Mouse (Mus musculus): ENCODE results near the gene Plxnb1.

Plxnb1 gene

GRCm38 (mm10) chr9:109095137-109095982 is at the start of gene Plxnb1:
Gene Plxnb1 (plus strand): TSS chr9:109095389.
- DNase-seq (ENCODE audit: low read depth, low spot score): peak; percentile 81

GRCm38 (mm10) chr9:109046306-109046705 is 48.9 kb upstream of the Plxnb1 start:
- peak; percentile 87 for DNase-seq (ENCODE audit: low read depth, low spot score)

DNA sequence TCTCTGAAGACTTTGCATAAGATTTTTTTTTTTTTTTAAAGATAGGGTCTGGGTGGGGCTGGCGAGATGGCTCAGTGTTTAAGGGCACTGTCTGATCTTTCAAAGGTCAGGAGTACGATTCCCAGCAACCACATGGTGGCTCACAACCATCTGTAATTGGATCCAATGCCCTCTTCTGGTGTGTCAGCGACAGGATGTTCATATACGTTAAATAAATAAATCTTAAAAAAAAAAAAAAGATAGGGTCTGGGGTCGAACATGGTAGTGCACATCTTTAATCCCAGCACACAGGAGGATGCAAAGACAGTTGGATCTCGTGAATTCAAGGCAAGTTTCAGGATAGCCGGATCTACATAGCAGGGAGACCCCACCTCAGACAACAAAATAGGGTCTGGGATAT is 45.9 kb upstream of the Plxnb1 start:
- DNase-seq (ENCODE audit: low read depth, low spot score): peak; percentile 9

DNA sequence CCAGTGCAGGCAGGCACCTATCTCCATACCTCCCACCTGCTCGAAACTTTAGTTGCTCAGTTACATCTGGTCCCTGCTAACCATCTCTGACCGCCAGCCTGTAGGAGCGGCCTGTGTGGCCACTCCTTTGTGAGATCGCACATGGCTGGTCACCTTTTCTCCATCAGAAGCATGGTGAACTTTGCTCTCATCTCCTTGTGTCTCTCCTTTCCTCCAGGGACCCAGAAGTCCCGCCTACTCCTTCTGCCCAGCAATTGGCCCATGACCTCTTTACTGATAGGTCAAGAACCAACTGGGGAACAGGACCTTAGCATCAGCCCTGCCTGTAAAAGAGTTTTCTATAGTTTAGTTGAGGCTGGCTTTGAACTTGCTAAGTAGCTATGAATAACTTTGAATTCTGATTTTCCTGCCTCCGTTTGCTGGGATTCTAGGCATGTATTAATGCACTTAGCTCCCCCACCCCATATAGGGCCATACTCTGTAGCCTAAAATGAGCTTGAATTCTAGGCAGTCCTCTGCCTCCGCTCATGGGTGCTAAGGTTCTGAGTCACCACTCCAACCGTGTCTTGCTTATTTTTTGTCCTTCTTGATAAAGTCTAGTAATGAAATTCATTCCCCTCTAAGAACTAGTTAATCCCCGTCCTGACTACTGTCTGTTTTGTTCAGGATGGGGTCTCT is 45.1 kb upstream of the Plxnb1 start:
- peak; percentile 79 for DNase-seq (ENCODE audit: low read depth, low spot score)

GRCm38 (mm10) chr9:109050674-109050997 is 44.6 kb upstream of the Plxnb1 start:
- no peak for DNase-seq (ENCODE audit: low read depth, low spot score)

- DNase-seq (ENCODE audit: low read depth, low spot score): peak; percentile 92
These were observed 44.1 kb upstream of the Plxnb1 start for GRCm38 (mm10) chr9:109051011-109051501.

GRCm38 (mm10) chr9:109051651-109052489 is 43.3 kb upstream of the Plxnb1 start:
- peak; percentile 90 for DNase-seq (ENCODE audit: low read depth, low spot score)

GRCm38 (mm10) chr9:109052490-109053260 is 42.5 kb upstream of the Plxnb1 start:
- peak; percentile 86 for DNase-seq (ENCODE audit: low read depth, low spot score)

DNA sequence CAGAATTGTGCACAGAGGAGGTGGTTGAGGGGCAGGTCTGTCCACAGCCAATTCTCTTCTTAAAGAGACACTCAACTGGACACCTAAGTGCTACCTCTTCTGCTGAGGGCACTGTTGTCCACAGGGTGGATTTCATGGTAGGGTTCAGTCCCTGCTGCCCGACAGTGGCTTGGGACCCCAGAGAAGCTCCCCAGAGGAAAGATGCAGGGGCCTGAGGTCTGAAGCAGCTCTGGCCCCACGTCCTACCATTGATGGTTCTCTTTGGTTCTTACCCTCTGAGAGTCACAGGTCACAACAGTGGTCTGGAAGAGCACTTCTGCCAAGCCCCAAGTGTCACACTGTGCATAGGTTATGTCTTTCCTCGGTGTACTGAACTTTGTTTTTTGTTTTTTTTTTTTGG is 41.8 kb upstream of the Plxnb1 start:
- DNase-seq (ENCODE audit: low read depth, low spot score): no peak

GRCm38 (mm10) chr9:109053851-109054250 is 41.3 kb upstream of the Plxnb1 start:
- DNase-seq (ENCODE audit: low read depth, low spot score): peak; percentile 32

- peak; percentile 90 for DNase-seq (ENCODE audit: low read depth, low spot score)
These were observed 40.5 kb upstream of the Plxnb1 start for GRCm38 (mm10) chr9:109054712-109055111.

- peak; percentile 37 for DNase-seq (ENCODE audit: low read depth, low spot score)
These were observed 39.7 kb upstream of the Plxnb1 start for GRCm38 (mm10) chr9:109055271-109056030.

DNA sequence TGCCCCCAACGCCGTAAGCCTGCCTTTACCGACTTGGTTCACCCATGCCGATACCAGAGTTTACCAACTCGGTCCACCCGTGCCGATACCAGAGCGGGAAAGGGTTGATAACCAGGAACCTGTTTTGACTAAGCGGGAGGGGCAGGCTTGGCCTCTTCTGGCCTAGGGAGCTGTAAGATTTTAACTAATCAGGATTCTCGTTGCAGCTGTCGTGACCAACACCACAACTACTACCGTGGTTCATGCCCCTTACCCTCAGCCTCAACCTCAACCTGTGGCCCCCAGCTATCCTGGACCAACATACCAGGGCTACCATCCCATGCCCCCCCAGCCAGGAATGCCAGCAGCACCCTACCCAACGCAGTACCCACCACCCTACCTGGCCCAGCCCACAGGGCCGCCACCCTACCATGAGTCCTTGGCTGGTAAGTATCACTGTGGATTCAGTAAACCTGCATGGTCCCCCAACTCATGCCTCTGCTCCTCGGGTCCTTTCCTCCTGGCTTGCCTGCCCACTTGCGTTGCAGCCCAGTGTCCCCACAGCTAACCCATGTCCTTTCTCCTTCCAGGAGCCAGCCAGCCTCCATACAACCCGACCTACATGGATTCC is 39.0 kb upstream of the Plxnb1 start:
- DNase-seq (ENCODE audit: low read depth, low spot score): peak; percentile 30

- no peak for DNase-seq (ENCODE audit: low read depth, low spot score)
These were observed 38.3 kb upstream of the Plxnb1 start for GRCm38 (mm10) chr9:109056916-109057315.

- no peak for DNase-seq (ENCODE audit: low read depth, low spot score)
These were observed 37.6 kb upstream of the Plxnb1 start for GRCm38 (mm10) chr9:109057543-109057942.

DNA sequence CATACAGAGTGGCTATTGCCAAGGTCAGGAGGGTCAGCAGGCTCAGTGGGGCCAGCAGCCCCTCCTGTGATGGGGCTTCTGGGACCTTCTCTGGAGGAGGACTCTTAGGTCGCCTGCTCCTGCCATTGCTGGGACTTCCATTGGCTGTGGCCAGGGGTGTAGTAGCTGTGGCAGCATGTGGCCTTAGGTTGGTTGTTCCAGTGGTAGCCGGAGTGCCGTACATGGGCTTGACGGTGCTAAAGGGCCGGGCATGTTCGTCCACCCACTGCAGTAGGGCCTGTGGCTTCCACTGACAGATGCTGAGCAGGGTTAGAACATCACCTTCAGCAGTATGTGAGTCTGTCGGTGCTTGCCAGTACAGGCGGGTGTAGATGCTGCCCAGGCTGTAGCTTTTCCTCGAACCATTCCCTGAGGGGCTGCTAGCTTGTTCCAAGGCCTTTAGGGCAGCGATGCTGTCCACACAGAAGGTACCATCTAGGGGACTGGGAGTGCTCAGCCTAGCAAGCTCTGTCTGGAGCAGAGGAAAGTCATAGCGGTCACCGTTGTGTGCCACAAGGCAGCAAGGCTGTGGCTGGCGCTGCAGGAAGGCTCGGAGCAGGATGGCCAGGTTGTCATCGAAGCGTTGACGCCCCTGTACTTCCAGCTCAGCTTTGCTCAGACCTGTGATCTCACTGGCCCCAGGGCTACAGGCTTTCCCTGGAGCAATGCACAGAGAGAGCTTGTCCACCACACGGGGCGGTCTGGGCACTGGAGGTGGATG is 37.0 kb upstream of the Plxnb1 start:
- peak; percentile 67 for DNase-seq (ENCODE audit: low read depth, low spot score)

- peak; percentile 93 for DNase-seq (ENCODE audit: low read depth, low spot score)
These were observed 35.9 kb upstream of the Plxnb1 start, which contains the start of gene Trex1 for GRCm38 (mm10) chr9:109059136-109059903. Gene Trex1 (minus strand): TSS chr9:109059734.

DNA sequence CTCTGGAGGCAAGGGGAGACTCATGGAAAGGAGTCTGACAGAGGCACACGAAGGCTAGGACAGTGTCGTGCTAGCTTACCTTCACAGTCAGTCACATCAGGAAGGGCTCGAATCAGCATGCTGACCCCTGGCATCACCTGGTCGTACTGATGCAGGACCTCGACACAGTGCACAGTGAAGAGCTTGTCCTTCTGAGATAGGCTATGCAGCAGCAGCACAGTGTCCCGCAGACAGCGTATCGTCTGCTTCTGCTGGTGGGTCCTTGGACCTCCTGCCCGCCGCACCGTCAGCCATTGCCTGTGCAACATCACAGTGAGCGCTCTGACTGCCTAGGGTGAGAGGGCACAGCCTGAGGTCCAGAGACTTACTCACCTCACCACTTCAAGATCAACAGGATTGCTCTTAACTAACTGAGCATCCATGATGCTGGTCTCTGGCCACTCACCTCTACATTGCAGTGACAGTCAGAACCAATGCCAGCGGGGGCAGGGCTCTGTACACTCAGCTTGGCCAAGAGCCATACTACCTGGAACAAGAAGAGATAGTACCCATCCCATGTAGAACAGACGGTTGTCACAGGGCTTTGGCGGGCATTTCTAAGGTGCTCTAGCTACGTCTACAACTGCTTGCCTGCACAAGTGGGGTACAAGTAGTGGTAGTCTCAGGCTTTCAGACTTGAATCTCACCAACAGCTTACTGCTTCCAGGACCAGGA is 34.8 kb upstream of the Plxnb1 start:
- DNase-seq (ENCODE audit: low read depth, low spot score): peak; percentile 33
